Mouse (Mus musculus): Measurements from ENCODE around the gene Grik3. TPM values are rescaled to one million over a fixed set of nuclear protein-coding genes. Genes with fewer than 3 reads are reported as not detected.

The Grik3 gene
- 0.11 and 0.12 TPM in 2 replicates for polyA plus RNA-seq (2015; fragmentation: Nextera tagmentation; extraction: Ambion mirVana)

DNA sequence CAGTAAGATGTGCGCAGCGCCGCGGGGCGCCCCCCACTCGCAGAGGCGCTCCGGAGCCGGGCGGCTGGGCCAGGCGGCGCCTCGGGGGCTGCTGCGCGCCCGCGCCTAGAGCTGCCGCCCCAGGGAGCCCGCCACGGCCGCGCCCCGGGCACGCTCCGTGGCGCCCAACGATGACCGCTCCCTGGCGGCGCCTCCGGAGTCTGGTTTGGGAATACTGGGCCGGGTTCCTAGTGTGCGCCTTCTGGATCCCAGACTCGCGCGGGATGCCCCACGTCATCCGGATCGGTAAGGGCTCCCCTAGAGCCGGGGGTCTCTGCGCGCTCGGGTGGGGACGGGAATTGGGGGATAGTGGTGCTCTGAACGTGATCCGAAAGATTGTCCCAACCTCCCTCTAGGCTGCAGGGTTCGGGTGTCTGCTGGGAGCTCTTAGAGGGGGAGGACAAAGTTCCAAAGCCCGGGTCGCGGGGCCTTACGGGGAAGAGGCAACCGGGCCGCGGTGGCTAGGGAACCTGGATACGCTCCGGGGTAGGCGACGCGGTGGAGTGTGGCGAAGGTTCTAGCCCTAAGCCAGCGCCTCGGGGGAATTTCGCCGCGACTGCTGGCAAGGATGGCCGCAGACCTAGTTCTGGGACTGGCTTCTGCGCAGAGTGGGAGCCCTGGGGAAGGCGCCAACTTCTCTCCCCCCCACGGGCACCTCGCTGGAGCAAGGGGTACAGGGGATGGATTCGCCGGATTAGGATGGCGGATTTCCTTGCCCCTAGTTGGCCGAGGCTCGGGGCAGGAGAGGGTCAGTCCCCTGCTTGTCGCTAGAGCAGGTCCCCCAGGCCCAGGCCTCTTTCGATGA, at the start of gene Grik3:
Grik3 (plus strand) TSS at position 40 of the 844 bp plus-strand sequence.
- under 1% methylated on average over 55 of the region's 77 CpGs for WGBS
- peaks cover 23% of the 10 kb centered on the region for H3K4me1 ChIP-seq (ENCODE audit: insufficient read depth, low read length)
- peaks cover 100% of the 10 kb centered on the region for H3K27me3 ChIP-seq (ENCODE audit: insufficient read depth, low read length)
- H3K9ac ChIP-seq (replicated peaks; ENCODE audit: low read length) = no peak within 1 kb of the TSS
- H3K27ac ChIP-seq (ENCODE audit: low read length) = no peak within 1 kb of the TSS
- H3K9me3 ChIP-seq (ENCODE audit: low read length) = no peaks in the 10 kb centered on the region
- H3K36me3 ChIP-seq (ENCODE audit: insufficient read depth, low read length) = no peaks in the 10 kb centered on the region
- peak within 1 kb of the TSS; percentile 40 for H3K4me3 ChIP-seq (ENCODE audit: low read length)
- ATAC-seq (ENCODE audit: low FRiP score, low TSS enrichment) = peak; percentile 10; the same call in 1 of the 2 replicates
- H3K4me2 ChIP-seq (replicated peaks; ENCODE audit: low read depth, low read length) = peak within 1 kb of the TSS; percentile 61

DNA sequence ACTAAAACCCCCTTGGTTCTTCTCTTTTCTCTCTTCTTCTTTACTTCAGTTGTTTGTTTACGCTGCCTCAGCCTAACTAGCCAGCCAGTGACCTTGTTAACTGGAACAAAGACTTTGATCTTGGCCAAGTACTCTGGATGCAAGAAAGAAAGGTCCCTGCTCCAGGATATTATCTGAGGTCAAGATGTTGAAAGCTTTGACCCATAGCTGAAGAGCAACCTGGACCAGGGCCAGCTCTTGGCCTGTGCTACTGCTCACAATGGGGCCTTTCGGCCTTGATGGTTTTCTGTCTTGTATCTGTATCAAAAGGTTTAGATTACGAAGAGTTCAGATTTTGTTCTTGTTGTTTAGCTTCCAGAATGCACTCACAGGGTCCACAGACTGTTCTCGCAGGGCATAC, 48.7 kb upstream of the Grik3 start:
- no peak overlapping the region for H3K9ac ChIP-seq (replicated peaks; ENCODE audit: low read length)
- H3K4me3 ChIP-seq (ENCODE audit: low read length) = no peak overlapping the region
- H3K4me2 ChIP-seq (replicated peaks; ENCODE audit: low read depth, low read length) = no peak overlapping the region
- no peaks in the 10 kb centered on the region for H3K4me1 ChIP-seq (ENCODE audit: insufficient read depth, low read length)
- 84% methylated on average over 4 of the region's 4 CpGs for WGBS
- ATAC-seq (ENCODE audit: low FRiP score, low TSS enrichment) = no peak
- H3K9me3 ChIP-seq (ENCODE audit: low read length) = no peaks in the 10 kb centered on the region
- H3K27me3 ChIP-seq (ENCODE audit: insufficient read depth, low read length) = no peaks in the 10 kb centered on the region
- H3K27ac ChIP-seq (ENCODE audit: low read length) = no peak overlapping the region
- no peaks in the 10 kb centered on the region for H3K36me3 ChIP-seq (ENCODE audit: insufficient read depth, low read length)

DNA sequence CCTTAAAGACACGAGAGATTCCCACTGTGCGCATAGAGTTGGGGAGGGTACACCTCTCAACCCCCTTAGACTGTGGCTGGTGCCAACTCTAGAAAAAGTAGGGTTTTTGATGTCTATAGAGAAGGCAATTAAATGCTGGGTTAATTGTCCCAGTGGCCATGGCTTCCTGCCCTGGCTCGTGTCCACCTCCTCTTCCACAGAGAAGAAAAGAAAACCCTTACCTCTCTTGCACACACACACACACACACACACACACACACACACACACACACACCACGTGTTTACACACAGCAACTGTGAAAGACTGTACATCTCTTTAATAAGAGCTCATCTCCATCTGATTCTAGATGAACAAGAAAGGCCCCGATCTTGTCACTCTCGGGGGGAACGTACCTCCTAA, 46.1 kb upstream of the Grik3 start:
- 62% methylated on average over 7 of the region's 7 CpGs for WGBS
- H3K27ac ChIP-seq (ENCODE audit: low read length) = no peak overlapping the region

DNA sequence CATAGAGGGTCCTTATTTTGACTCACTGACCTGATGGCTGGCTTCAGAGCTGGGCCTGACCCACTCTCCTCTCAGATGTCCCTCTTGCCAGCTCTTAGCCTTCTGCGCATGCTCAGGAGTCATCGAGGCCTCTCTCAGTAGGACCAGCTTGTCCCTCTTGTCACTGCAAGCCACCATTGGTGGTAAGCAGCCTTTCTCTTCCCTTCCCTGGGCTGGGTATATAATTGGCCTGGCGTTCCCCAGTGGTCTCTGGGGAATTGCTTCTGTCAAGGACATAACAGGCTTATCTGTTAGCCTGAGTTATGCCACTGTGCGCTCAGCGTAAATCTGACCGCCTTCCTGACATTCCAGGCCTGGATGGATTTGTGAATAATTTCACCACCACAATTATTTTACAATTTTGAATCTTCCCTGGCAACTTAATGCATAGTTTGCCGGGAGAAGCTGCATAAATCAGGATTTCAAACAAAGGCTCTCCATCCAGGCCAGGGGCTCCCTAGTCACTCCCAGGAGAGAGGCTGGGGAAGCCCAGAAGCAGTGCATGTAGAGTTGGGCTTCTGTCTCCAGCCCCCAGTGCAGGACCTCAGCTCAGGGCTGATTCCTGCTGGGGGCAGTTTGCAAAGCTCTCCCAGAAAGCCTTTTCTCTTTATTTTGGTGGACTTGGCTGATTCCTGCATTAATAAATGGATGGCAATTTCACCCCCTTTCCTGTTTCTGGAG, 39.7 kb upstream of the Grik3 start:
- no peak overlapping the region for H3K4me2 ChIP-seq (replicated peaks; ENCODE audit: low read depth, low read length)
- H3K9ac ChIP-seq (replicated peaks; ENCODE audit: low read length) = no peak overlapping the region
- H3K27me3 ChIP-seq (ENCODE audit: insufficient read depth, low read length) = no peaks in the 10 kb centered on the region
- H3K4me1 ChIP-seq (ENCODE audit: insufficient read depth, low read length) = no peaks in the 10 kb centered on the region
- 66% methylated on average over 7 of the region's 7 CpGs for WGBS
- no peaks in the 10 kb centered on the region for H3K9me3 ChIP-seq (ENCODE audit: low read length)
- no peak overlapping the region for H3K27ac ChIP-seq (ENCODE audit: low read length)
- no peaks in the 10 kb centered on the region for H3K36me3 ChIP-seq (ENCODE audit: insufficient read depth, low read length)
- ATAC-seq (ENCODE audit: low FRiP score, low TSS enrichment) = no peak
- H3K4me3 ChIP-seq (ENCODE audit: low read length) = no peak overlapping the region

More for the DNA sequence above, 46.1 kb upstream of the Grik3 start:
- no peak overlapping the region for H3K9ac ChIP-seq (replicated peaks; ENCODE audit: low read length)
- no peaks in the 10 kb centered on the region for H3K9me3 ChIP-seq (ENCODE audit: low read length)
- H3K36me3 ChIP-seq (ENCODE audit: insufficient read depth, low read length) = no peaks in the 10 kb centered on the region
- H3K27me3 ChIP-seq (ENCODE audit: insufficient read depth, low read length) = no peaks in the 10 kb centered on the region
- no peak for ATAC-seq (ENCODE audit: low FRiP score, low TSS enrichment)
- no peak overlapping the region for H3K4me2 ChIP-seq (replicated peaks; ENCODE audit: low read depth, low read length)
- no peak overlapping the region for H3K4me3 ChIP-seq (ENCODE audit: low read length)
- no peaks in the 10 kb centered on the region for H3K4me1 ChIP-seq (ENCODE audit: insufficient read depth, low read length)

DNA sequence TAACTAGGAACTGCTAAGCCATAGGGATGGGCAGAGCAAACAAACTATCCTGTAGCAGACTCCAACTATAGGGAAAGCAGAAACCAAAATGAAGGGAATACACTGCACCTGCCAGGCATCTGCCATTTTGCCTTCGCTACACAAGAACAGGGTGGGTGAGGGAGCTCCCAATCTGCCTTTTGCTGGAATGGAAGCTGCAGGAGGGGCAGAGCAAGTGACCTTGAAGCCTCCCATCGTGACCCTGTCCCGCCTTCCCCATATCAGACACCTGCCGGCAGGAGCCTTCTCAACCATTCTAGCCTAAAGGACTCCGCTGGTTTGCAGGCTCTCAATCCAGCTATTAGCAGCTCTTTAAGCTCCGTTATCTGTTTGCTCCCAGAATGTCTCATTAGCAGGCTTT, 38.7 kb upstream of the Grik3 start:
- no peak for ATAC-seq (ENCODE audit: low FRiP score, low TSS enrichment)
- Histone ChIP-seq H3K27ac (ENCODE audit: low read length) (no peak overlapping the region), H3K4me3 (ENCODE audit: low read length) (no peak overlapping the region), H3K27me3 (ENCODE audit: insufficient read depth, low read length) (no peaks in the 10 kb centered on the region), H3K9ac (replicated peaks; ENCODE audit: low read length) (no peak overlapping the region), H3K4me2 (replicated peaks; ENCODE audit: low read depth, low read length) (no peak overlapping the region), H3K36me3 (ENCODE audit: insufficient read depth, low read length) (no peaks in the 10 kb centered on the region), H3K4me1 (ENCODE audit: insufficient read depth, low read length) (no peaks in the 10 kb centered on the region), H3K9me3 (ENCODE audit: low read length) (no peaks in the 10 kb centered on the region)
- WGBS = 41% methylated on average over 6 of the region's 6 CpGs

DNA sequence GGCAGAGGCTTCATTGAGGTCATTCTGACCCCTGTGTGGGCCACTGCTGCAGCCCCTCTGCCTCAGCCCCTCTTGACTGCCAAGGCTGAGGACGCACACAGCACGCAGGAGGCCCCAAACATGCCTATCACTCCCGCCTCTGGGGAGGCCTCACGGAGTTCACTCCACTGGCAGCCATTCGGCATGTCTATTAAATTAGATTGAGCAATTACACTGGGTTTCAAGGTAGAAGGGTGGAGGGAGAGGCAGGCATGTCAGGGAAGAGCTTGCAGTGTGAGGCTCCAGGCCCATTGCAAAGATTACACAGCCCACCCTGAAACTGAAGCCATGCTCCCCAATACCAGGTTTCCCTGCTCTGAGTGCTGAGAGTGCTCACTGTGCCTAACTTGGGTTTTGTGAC, 34.0 kb upstream of the Grik3 start:
- no peak overlapping the region for H3K9ac ChIP-seq (replicated peaks; ENCODE audit: low read length)
- H3K27me3 ChIP-seq (ENCODE audit: insufficient read depth, low read length) = no peaks in the 10 kb centered on the region; the same call in 1 of the 2 replicates
- 54% methylated on average over 5 of the region's 5 CpGs for WGBS
- H3K4me2 ChIP-seq (replicated peaks; ENCODE audit: low read depth, low read length) = no peak overlapping the region
- no peak overlapping the region for H3K27ac ChIP-seq (ENCODE audit: low read length)
- no peak overlapping the region for H3K4me3 ChIP-seq (ENCODE audit: low read length)
- H3K4me1 ChIP-seq (ENCODE audit: insufficient read depth, low read length) = no peaks in the 10 kb centered on the region
- H3K36me3 ChIP-seq (ENCODE audit: insufficient read depth, low read length) = no peaks in the 10 kb centered on the region
- ATAC-seq (ENCODE audit: low FRiP score, low TSS enrichment) = no peak
- H3K9me3 ChIP-seq (ENCODE audit: low read length) = no peaks in the 10 kb centered on the region

DNA sequence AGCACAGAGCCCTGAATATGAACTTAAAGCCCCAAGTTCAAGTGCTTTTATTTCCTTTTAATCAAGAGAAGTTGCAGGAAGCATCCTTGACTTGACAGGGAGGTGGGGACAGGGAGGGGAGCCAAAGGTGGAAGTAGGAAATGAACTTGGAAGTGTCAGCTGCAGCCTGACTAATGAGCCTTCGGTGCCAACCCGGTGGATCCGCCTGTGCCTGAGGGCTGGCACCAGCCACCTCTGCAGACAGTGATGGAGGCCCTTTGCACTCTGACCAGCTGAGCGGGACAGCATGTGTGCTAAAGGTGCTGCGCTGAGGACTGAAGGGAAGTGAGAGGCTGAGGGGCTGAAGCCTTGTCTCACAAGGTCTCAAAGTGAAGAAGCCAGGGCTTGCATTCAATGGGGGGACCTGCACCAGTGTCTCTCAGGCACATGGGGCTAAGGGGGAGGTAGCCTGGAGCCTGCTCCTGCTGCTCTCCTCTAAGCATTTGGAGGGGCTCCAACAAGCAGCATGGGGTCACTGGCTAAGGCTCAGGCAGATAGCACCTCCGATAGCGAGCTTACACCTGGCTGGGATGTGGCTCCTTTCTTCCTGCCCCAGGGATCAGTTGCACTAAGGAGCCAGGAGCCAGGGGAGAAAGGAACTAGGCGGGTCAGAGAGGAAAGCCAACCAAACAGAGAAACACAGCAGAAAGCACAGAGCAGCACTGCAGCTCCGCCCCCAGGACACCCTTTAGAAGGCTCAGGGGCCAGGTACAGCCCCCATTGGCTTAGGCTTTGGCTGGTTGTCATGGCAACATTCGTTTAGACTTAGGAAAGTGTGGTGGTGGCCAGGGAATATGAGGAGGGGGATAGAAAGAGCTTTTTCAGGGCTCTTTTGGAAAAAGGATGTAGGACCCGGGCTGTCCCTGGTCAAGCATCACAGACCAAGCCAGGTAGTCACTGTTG, 33.1 kb upstream of the Grik3 start:
- no peak overlapping the region for H3K4me3 ChIP-seq (ENCODE audit: low read length)
- no peak overlapping the region for H3K9ac ChIP-seq (replicated peaks; ENCODE audit: low read length)
- no peaks in the 10 kb centered on the region; the same call in 1 of the 2 replicates for H3K27me3 ChIP-seq (ENCODE audit: insufficient read depth, low read length)
- H3K9me3 ChIP-seq (ENCODE audit: low read length) = no peaks in the 10 kb centered on the region
- WGBS = 30% methylated on average over 11 of the region's 11 CpGs
- ATAC-seq (ENCODE audit: low FRiP score, low TSS enrichment) = no peak
- H3K4me1 ChIP-seq (ENCODE audit: insufficient read depth, low read length) = no peaks in the 10 kb centered on the region
- H3K27ac ChIP-seq (ENCODE audit: low read length) = no peak overlapping the region
- no peaks in the 10 kb centered on the region for H3K36me3 ChIP-seq (ENCODE audit: insufficient read depth, low read length)
- H3K4me2 ChIP-seq (replicated peaks; ENCODE audit: low read depth, low read length) = no peak overlapping the region

DNA sequence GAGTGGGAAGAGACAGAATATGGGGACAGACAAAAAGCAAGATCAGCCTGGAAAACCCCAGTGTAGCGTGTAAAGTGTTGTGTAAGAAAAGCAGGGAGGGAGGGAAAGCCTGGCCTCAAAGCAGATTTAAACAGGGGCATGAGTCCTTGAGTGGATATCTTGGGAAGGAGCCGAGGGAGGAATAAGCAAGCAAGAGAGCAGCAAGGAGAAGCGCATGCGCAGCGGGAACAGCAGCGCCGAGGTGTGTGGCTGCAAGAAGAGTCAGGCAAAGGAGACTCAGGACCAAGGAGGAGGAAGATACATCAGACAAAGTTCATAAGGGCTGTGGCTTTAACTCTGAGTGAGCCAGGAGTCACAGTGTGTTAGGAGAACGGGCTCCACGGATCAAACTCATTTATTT, 30.7 kb upstream of the Grik3 start:
- Histone ChIP-seq H3K27ac (ENCODE audit: low read length) (no peak overlapping the region), H3K9me3 (ENCODE audit: low read length) (no peaks in the 10 kb centered on the region), H3K36me3 (ENCODE audit: insufficient read depth, low read length) (no peaks in the 10 kb centered on the region), H3K9ac (replicated peaks; ENCODE audit: low read length) (no peak overlapping the region), H3K4me3 (ENCODE audit: low read length) (no peak overlapping the region), H3K4me2 (replicated peaks; ENCODE audit: low read depth, low read length) (no peak overlapping the region), H3K27me3 (ENCODE audit: insufficient read depth, low read length) (no peaks in the 10 kb centered on the region; the same call in 1 of the 2 replicates), H3K4me1 (ENCODE audit: insufficient read depth, low read length) (no peaks in the 10 kb centered on the region)
- ATAC-seq (ENCODE audit: low FRiP score, low TSS enrichment) = no peak
- 72% methylated on average over 9 of the region's 9 CpGs for WGBS

DNA sequence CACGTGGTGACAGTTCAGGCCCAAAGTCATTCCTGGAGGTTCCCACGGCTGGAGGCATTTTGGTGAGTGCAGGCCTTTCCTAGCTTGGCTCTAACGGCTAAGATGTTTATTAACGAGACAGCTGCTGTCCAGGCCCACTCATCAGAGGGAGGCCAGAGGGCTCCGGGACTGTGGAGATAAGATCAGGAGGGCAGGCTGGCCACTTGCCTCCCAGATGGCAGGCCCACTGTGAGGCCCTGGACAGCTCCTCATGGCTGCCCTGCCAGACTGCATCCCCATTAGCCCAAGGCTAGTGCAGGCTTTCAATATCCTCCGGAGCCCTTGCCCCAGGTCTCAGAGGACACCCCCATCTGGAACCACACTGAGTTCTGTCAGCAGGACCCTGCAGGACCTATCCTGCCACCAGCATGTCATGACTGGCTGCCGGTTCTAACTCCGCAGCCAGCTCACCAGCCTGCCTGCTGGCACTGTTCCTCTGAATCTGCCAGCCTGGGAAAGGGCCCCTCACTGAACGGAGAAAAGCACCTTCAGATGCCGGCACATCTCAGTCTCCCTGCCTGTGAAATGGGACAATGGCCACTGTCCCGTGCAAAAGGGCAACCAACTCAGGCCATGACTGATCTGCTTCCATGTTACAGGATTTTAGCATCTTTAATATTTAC, 20.7 kb upstream of the Grik3 start:
- WGBS = 43% methylated on average over 11 of the region's 11 CpGs
- H3K4me3 ChIP-seq (ENCODE audit: low read length) = no peak overlapping the region
- no peak overlapping the region for H3K27ac ChIP-seq (ENCODE audit: low read length)
- no peaks in the 10 kb centered on the region for H3K36me3 ChIP-seq (ENCODE audit: insufficient read depth, low read length)
- no peaks in the 10 kb centered on the region for H3K9me3 ChIP-seq (ENCODE audit: low read length)
- H3K9ac ChIP-seq (replicated peaks; ENCODE audit: low read length) = no peak overlapping the region
- H3K4me2 ChIP-seq (replicated peaks; ENCODE audit: low read depth, low read length) = no peak overlapping the region
- no peaks in the 10 kb centered on the region for H3K4me1 ChIP-seq (ENCODE audit: insufficient read depth, low read length)
- no peaks in the 10 kb centered on the region; the same call in 1 of the 2 replicates for H3K27me3 ChIP-seq (ENCODE audit: insufficient read depth, low read length)
- no peak for ATAC-seq (ENCODE audit: low FRiP score, low TSS enrichment)

Data from kidney, embryonic 16.5 days (tissue).